In genomic region chr13:9187566-9188530, GRCm38 (mm10) we compare ENCODE assay signal across 10 mouse cellular contexts.
DNase-seq lines count a peak whose midpoint lies in the region; ATAC-seq and TF ChIP-seq lines count a peak whose summit lies in the region.
"Had no signal": no experiment of that assay in that cellular context is flagged by ENCODE, and none has a peak within 500 bp of the region (broad histone marks: within the 10 kb centered on the region; RNA-seq: fewer than 3 reads in every experiment).

No protein-coding gene starts in this region.

- no peak overlapping the region for H3K4me2 ChIP-seq in hindbrain, embryonic 11.5 days (replicated peaks; ENCODE audit: low read depth, low read length)
- H3K4me2 ChIP-seq in forebrain, embryonic 11.5 days (ENCODE audit: low read depth, low read length, severe bottlenecking) = no peak overlapping the region; the same call in 1 of the 2 replicates
- H3K4me2 ChIP-seq in midbrain, embryonic 12.5 days (replicated peaks) = peak overlapping the region; percentile 24
- no peak overlapping the region for H3K4me2 ChIP-seq in heart, embryonic 11.5 days
- no peak overlapping the region for H3K4me2 ChIP-seq in stomach, postnatal 0 days (replicated peaks; ENCODE audit: low read depth)

- peak overlapping the region; percentile 1; the same call in 1 of the 2 replicates for H3K27ac ChIP-seq in hindbrain, embryonic 10.5 days
- H3K27ac ChIP-seq in hindbrain, embryonic 11.5 days (ENCODE audit: low read depth, low read length) = no peak overlapping the region
- H3K27ac ChIP-seq in forebrain, embryonic 11.5 days (ENCODE audit: low read depth, low read length) = no peak overlapping the region
- H3K27ac ChIP-seq in midbrain, embryonic 12.5 days (replicated peaks) = no peak overlapping the region
- no peak overlapping the region for H3K27ac ChIP-seq in heart, embryonic 11.5 days (ENCODE audit: low read depth, low read length)
- H3K27ac ChIP-seq in stomach, postnatal 0 days (replicated peaks) = no peak overlapping the region
- H3K27ac ChIP-seq: liver, embryonic 14.5 days had no signal

- no peaks in the 10 kb centered on the region for H3K27me3 ChIP-seq in hindbrain, embryonic 10.5 days (ENCODE audit: insufficient read depth, poor library complexity, severe bottlenecking)
- H3K27me3 ChIP-seq in hindbrain, embryonic 11.5 days (ENCODE audit: control insufficient read depth, insufficient read depth, low read length) = no peaks in the 10 kb centered on the region
- no peaks in the 10 kb centered on the region for H3K27me3 ChIP-seq in forebrain, embryonic 11.5 days (ENCODE audit: control insufficient read depth, insufficient read depth, low read length)
- H3K27me3 ChIP-seq in midbrain, embryonic 12.5 days = peaks cover 3% of the 10 kb centered on the region; the same call in 1 of the 2 replicates
- H3K27me3 ChIP-seq in heart, embryonic 11.5 days (ENCODE audit: control insufficient read depth, insufficient read depth, low read length) = no peaks in the 10 kb centered on the region
- no peaks in the 10 kb centered on the region for H3K27me3 ChIP-seq in stomach, postnatal 0 days (ENCODE audit: control insufficient read depth, insufficient read depth, low read length)

- no peak for TF ChIP-seq CTCF in stomach, postnatal 0 days (IDR thresholded peaks at IDR 0.05; ENCODE audit: low read depth)

- WGBS in hindbrain, embryonic 10.5 days = 57% methylated on average over 22 of the region's 22 CpGs
- 62% methylated on average over 22 of the region's 22 CpGs for WGBS in hindbrain, embryonic 11.5 days
- 31% methylated on average over 22 of the region's 22 CpGs for WGBS in forebrain, embryonic 11.5 days
- WGBS in midbrain, embryonic 12.5 days = 30% methylated on average over 22 of the region's 22 CpGs
- 69% methylated on average over 22 of the region's 22 CpGs for WGBS in heart, embryonic 11.5 days (ENCODE audit: insufficient replicate concordance)
- 67% methylated on average over 22 of the region's 22 CpGs for WGBS in stomach, postnatal 0 days

- ATAC-seq in hindbrain, embryonic 11.5 days (ENCODE audit: low FRiP score) = no peak
- no peak for ATAC-seq in forebrain, embryonic 11.5 days (replicated peaks; ENCODE audit: low FRiP score)
- 0 out of 2 replicates have a peak, but pooled peaks have one; percentile 31 for ATAC-seq in midbrain, embryonic 12.5 days (ENCODE audit: low FRiP score, low read depth)
- ATAC-seq in inflammation-experienced regulatory T-cells, adult 6 months = no peak
- ATAC-seq in heart, embryonic 11.5 days (replicated peaks; ENCODE audit: insufficient number of reproducible peaks, low FRiP score, low TSS enrichment) = no peak
- ATAC-seq in stomach, postnatal 0 days (ENCODE audit: low FRiP score, low TSS enrichment) = no peak

- H3K9ac ChIP-seq in hindbrain, embryonic 11.5 days (ENCODE audit: low read depth, low read length) = no peak overlapping the region
- no peak overlapping the region for H3K9ac ChIP-seq in forebrain, embryonic 11.5 days (ENCODE audit: low read length)
- 0 out of 2 replicates have a peak overlapping the region, but pooled peaks have one; percentile 20 for H3K9ac ChIP-seq in midbrain, embryonic 12.5 days (replicated peaks)
- H3K9ac ChIP-seq in heart, embryonic 11.5 days (ENCODE audit: low read depth, low read length) = no peak overlapping the region
- no peak overlapping the region for H3K9ac ChIP-seq in stomach, postnatal 0 days (ENCODE audit: low read length)
- H3K9ac ChIP-seq: liver, embryonic 14.5 days had no signal

- no peaks in the 10 kb centered on the region for H3K36me3 ChIP-seq in hindbrain, embryonic 10.5 days
- no peaks in the 10 kb centered on the region for H3K36me3 ChIP-seq in hindbrain, embryonic 11.5 days (ENCODE audit: control insufficient read depth, insufficient read depth, low read length)
- no peaks in the 10 kb centered on the region for H3K36me3 ChIP-seq in forebrain, embryonic 11.5 days (ENCODE audit: control insufficient read depth, insufficient read depth, low read length)
- no peaks in the 10 kb centered on the region for H3K36me3 ChIP-seq in midbrain, embryonic 12.5 days
- H3K36me3 ChIP-seq in heart, embryonic 11.5 days (ENCODE audit: control insufficient read depth, insufficient read depth, low read length) = no peaks in the 10 kb centered on the region
- H3K36me3 ChIP-seq in stomach, postnatal 0 days (ENCODE audit: control insufficient read depth, insufficient read depth, low read length) = no peaks in the 10 kb centered on the region

- H3K9me3 ChIP-seq in hindbrain, embryonic 10.5 days = no peaks in the 10 kb centered on the region
- no peaks in the 10 kb centered on the region for H3K9me3 ChIP-seq in hindbrain, embryonic 11.5 days (ENCODE audit: control insufficient read depth, low read length)
- H3K9me3 ChIP-seq in forebrain, embryonic 11.5 days (ENCODE audit: control insufficient read depth, low read length) = no peaks in the 10 kb centered on the region
- no peaks in the 10 kb centered on the region for H3K9me3 ChIP-seq in midbrain, embryonic 12.5 days
- no peaks in the 10 kb centered on the region for H3K9me3 ChIP-seq in heart, embryonic 11.5 days (replicated peaks; ENCODE audit: control insufficient read depth, low read length)
- no peaks in the 10 kb centered on the region for H3K9me3 ChIP-seq in stomach, postnatal 0 days (ENCODE audit: control insufficient read depth, low read length)

- peaks cover 35% of the 10 kb centered on the region for H3K4me1 ChIP-seq in hindbrain, embryonic 10.5 days (replicated peaks)
- no peaks in the 10 kb centered on the region for H3K4me1 ChIP-seq in hindbrain, embryonic 11.5 days (replicated peaks; ENCODE audit: control insufficient read depth, insufficient read depth, low read length)
- no peaks in the 10 kb centered on the region; the same call in 1 of the 2 replicates for H3K4me1 ChIP-seq in forebrain, embryonic 11.5 days (replicated peaks; ENCODE audit: control insufficient read depth, insufficient read depth, low read length)
- peaks cover 14% of the 10 kb centered on the region for H3K4me1 ChIP-seq in midbrain, embryonic 12.5 days
- H3K4me1 ChIP-seq in heart, embryonic 11.5 days (ENCODE audit: control insufficient read depth, insufficient read depth, low read length) = peaks cover 8% of the 10 kb centered on the region
- H3K4me1 ChIP-seq in stomach, postnatal 0 days (replicated peaks; ENCODE audit: control insufficient read depth, insufficient read depth) = 0 out of 2 replicates have a peak, but pooled peaks cover 3% of the 10 kb centered on the region

- no peak overlapping the region for H3K4me3 ChIP-seq in hindbrain, embryonic 10.5 days
- H3K4me3 ChIP-seq in hindbrain, embryonic 11.5 days (ENCODE audit: low read depth, low read length) = no peak overlapping the region
- H3K4me3 ChIP-seq in forebrain, embryonic 11.5 days (ENCODE audit: low read depth, low read length) = no peak overlapping the region
- no peak overlapping the region for H3K4me3 ChIP-seq in midbrain, embryonic 12.5 days
- no peak overlapping the region for H3K4me3 ChIP-seq in heart, embryonic 11.5 days (ENCODE audit: low read depth, low read length)
- no peak overlapping the region for H3K4me3 ChIP-seq in stomach, postnatal 0 days (ENCODE audit: low read depth, low read length)
- H3K4me3 ChIP-seq: erythroblast, embryonic 14.5 days had no signal

- no peak for DNase-seq in hindbrain, embryonic 10.5 days (ENCODE audit: low spot score)
- DNase-seq in hindbrain, embryonic 11.5 days (ENCODE audit: low spot score) = no peak
- DNase-seq in Muller cell, postnatal 12 days (ENCODE audit: inconsistent ontology term) = peak; percentile 44
- DNase-seq in forebrain, embryonic 11.5 days (ENCODE audit: low spot score) = peak; percentile 47
- DNase-seq in stomach, postnatal 0 days (ENCODE audit: low spot score) = no peak

- TF ChIP-seq EP300 in stomach, postnatal 0 days (optimal IDR thresholded peaks at IDR 0.05) = no peak

Comparison
In these comparisons a context has a peak if more than half of its experiments do, and no peak if none do; other contexts are left out.
1. DNase-seq: peak in Muller cell, postnatal 12 days (single experiment) and forebrain, embryonic 11.5 days (single experiment); none in hindbrain, embryonic 10.5 days (single experiment), hindbrain, embryonic 11.5 days (single experiment) and stomach, postnatal 0 days (single experiment).